Mouse (Mus musculus) gastrocnemius, adult 8-10 months (tissue): ENCODE measurements around the gene Ncan. TPM values are rescaled to one million over a fixed set of nuclear protein-coding genes. Genes with fewer than 3 reads are reported as not detected.
"Not testable (repeated sequence)": the region's sequence is repeated elsewhere in the genome, so short reads cannot be mapped to it uniquely, and the experiment has no call there.

Experiments used
- DNase-seq, 2 experiments: peaks; one replicate each; pipeline ENCODE4 v3.0.0; 2022; ENCODE audit warnings: low spot score in 2 of 2
- microRNA-seq: library from miRNA; unstranded; fragments of <30 nt; microRNA quantifications from one replicate; pipeline ENCODE4 v1.2.0, GENCODE M21; 2022
- total RNA-seq, 4 experiments: library from RNA; stranded (reverse); gene quantifications; 2 replicates each; pipeline ENCODE4 v1.2.4; 2022

Gene Ncan
- total RNA-seq, 4 experiments from 2014 or later, result 0.05 to 0.11 (median 0.08) TPM; not detected in 1

- DNase-seq, result no peak
Measured at GRCm38 (mm10) chr8:70084191-70085065, 36.2 kb downstream of the Ncan start.

- peak in 1 of 2 experiments; percentile 18 for DNase-seq
Measured at GRCm38 (mm10) chr8:70083285-70083684, 37.4 kb downstream of the Ncan start, which contains the start of gene Hapln4. TSS of gene Hapln4 (plus strand) at chr8:70083457.

GRCm38 (mm10) chr8:70081976-70082375 is 38.7 kb downstream of the Ncan start:
- DNase-seq, result no peak

- no peak for DNase-seq
Measured at GRCm38 (mm10) chr8:70073682-70074081, 47.0 kb downstream of the Ncan start.

- DNase-seq, result no peak
Measured at GRCm38 (mm10) chr8:70073120-70073519, 47.6 kb downstream of the Ncan start.

GRCm38 (mm10) chr8:70072441-70073069 is 48.1 kb downstream of the Ncan start, which contains the start of gene Tm6sf2:
TSS of gene Tm6sf2 (plus strand) at chr8:70072924.
- DNase-seq, result peak; percentile 9 to 10

- no peak for DNase-seq
Measured at GRCm38 (mm10) chr8:70071836-70072440, 48.7 kb downstream of the Ncan start.

DNA sequence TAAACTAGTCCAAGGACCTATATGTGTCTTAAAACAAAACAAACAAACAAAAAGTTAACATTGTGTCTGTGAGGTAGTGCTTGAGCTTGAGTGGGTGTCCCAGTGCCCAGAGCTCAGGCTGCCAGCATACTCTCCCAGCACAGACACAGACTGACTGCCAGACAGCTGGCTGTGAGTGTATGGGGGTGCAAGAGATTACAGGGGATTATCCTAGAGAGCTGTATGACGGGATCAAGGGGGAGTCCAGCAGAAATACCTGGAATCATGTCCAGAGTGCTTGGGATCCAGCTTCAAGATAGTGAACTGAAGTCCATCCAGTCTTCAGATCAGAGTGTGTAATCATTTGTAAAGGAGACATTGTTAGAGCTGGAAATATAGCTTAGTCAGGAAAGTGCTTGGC is 63.0 kb downstream of the Ncan start:
- no peak for DNase-seq

DNA sequence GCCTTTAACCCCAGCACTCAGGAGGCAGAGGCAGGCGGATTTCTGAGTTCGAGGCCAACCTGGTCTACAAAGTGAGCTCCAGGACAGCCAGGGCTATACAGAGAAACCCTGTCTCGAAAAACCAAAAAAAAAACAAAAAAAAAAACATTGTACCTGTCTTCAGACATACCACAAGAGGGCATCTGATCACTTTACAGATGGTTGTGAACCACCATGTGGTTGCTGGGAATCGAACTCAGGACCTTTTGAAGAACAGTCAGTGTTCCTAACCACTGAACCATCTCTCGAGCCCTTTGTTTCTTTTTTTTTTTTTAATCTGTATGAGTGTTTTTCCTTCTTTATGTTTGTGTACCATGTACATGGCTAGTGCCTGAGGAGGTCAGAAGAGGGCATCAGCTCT is 70.2 kb downstream of the Ncan start:
- not testable (repeated sequence) for DNase-seq

DNA sequence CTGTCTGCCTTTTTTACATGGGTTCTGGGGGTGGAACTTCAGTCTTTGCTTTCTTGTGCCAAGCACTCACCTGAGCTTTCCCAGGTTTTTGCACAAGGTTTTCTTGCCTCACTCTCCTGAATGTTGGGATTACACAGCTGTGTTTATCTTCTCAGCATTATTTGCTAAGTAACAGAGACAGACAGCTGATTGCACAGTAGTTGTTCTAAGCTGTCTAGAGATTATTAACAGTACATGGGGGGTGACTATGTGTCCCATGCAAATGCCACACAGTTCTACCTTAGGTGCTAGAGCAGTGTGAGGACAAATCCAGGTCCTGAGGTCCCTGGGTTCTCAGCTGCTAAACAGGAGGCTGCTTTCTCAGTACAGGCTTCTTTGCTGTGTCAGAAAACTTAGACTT is 71.0 kb downstream of the Ncan start:
- no peak for DNase-seq

DNA sequence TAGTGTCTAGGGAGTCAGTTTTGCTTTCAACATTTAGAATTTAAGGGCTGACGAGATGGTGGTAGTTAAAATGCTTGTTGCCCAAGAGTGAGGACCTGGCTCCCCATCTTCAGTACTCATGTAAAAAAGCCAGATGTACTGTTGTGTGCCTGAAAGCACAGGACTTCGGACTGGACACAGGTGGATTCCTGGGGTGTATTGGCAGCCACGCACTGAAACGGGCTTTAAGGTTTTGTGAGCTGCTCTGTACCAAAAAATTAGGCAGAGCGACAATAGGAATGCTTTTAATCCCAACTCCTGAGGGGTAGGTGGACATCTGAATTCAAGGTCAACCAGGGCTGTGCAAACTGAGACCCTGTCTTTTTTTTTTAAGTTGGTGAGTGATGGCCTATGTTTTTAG is 76.7 kb downstream of the Ncan start:
- no peak for DNase-seq

Small RNA genes lying within 50 kb of the gene (microRNA-seq; reads per million reads assigned to microRNA genes)
- not detected for gene Mir7066

Other genes starting within 250 kb of the Ncan start
- 1 to 10 TPM; 1.2 to 6.0 (median 2.1) TPM for gene Cilp2, start 233.2 kb downstream of the Ncan start, total RNA-seq
- not detected for gene Tssk6, start 218.7 kb downstream of the Ncan start, total RNA-seq
- gene Ndufa13, start 218.3 kb downstream of the Ncan start, total RNA-seq, result 100 to 1,000 TPM; 248 to 328 (median 285) TPM
- gene Yjefn3, start 218.2 kb downstream of the Ncan start, total RNA-seq, result 10 to 100 TPM in 3 of 4 experiments, 1 to 10 TPM in 1; 8.2 to 10.8 (median 10.5) TPM
- 10 to 100 TPM; 20.5 to 26.4 (median 25.2) TPM for gene Gatad2a, start 124.5 kb downstream of the Ncan start, total RNA-seq
- gene Mau2, start 78.1 kb downstream of the Ncan start, total RNA-seq, result 10 to 100 TPM; 23.1 to 26.1 (median 24.6) TPM
- 10 to 100 TPM; 16.7 to 20.4 (median 18.1) TPM for gene Sugp1, start 78.1 kb downstream of the Ncan start, total RNA-seq
- under 1 TPM; 0.17 to 0.48 (median 0.35) TPM for gene Tm6sf2, start 47.9 kb downstream of the Ncan start, total RNA-seq
- under 1 TPM in 1 of 4 experiments, not detected in 3; 0.08 TPM for gene Hapln4, start 37.4 kb downstream of the Ncan start, total RNA-seq
- gene Nr2c2ap, start 10.5 kb upstream of the Ncan start, total RNA-seq, result 1 to 10 TPM; 4.1 to 6.5 (median 4.6) TPM
- 10 to 100 TPM in 1 of 4 experiments, 1 to 10 TPM in 3; 8.5 to 10.6 (median 9.1) TPM for gene Rfxank, start 18.3 kb upstream of the Ncan start, total RNA-seq
- 10 to 100 TPM in 3 of 4 experiments, 1 to 10 TPM in 1; 9.8 to 14.9 (median 14.1) TPM for gene Borcs8, start 18.6 kb upstream of the Ncan start, total RNA-seq
- under 1 TPM in 3 of 4 experiments, not detected in 1; 0.32 to 0.36 (median 0.34) TPM for gene Mef2b, start 18.8 kb upstream of the Ncan start, total RNA-seq
- gene Tmem161a, start 51.5 kb upstream of the Ncan start, total RNA-seq, result 10 to 100 TPM; 77.0 to 87.6 (median 85.9) TPM
- 10 to 100 TPM; 27.4 to 34.4 (median 31.1) TPM for gene Slc25a42, start 91.4 kb upstream of the Ncan start, total RNA-seq
- gene Sugp2, start 113.4 kb upstream of the Ncan start, total RNA-seq, result 10 to 100 TPM; 41.1 to 50.5 (median 42.9) TPM
- gene Armc6, start 113.6 kb upstream of the Ncan start, total RNA-seq, result 1 to 10 TPM; 5.5 to 8.7 (median 7.6) TPM
- 1 to 10 TPM; 3.1 to 4.4 (median 3.2) TPM for gene Homer3, start 162.0 kb upstream of the Ncan start, total RNA-seq
- gene Ddx49, start 181.6 kb upstream of the Ncan start, total RNA-seq, result 10 to 100 TPM; 25.8 to 35.3 (median 33.9) TPM
- gene Cope, start 181.6 kb upstream of the Ncan start, total RNA-seq, result 100 to 1,000 TPM; 112 to 126 (median 121) TPM
- 10 to 100 TPM; 16.5 to 25.1 (median 20.2) TPM for gene Cers1, start 194.9 kb upstream of the Ncan start, total RNA-seq
- 1 to 10 TPM in 1 of 4 experiments, under 1 TPM in 1, not detected in 2; 0.75 to 2.7 TPM for gene Gdf1, start 208.9 kb upstream of the Ncan start, total RNA-seq
- 10 to 100 TPM; 29.7 to 32.7 (median 30.8) TPM for gene Upf1, start 232.4 kb upstream of the Ncan start, total RNA-seq